Mouse (Mus musculus): ENCODE data around the gene Erich4.
"Not testable (repeated sequence)": the region's sequence is repeated elsewhere in the genome, so short reads cannot be mapped to it uniquely, and the experiment has no call there.

The Erich4 gene

DNA sequence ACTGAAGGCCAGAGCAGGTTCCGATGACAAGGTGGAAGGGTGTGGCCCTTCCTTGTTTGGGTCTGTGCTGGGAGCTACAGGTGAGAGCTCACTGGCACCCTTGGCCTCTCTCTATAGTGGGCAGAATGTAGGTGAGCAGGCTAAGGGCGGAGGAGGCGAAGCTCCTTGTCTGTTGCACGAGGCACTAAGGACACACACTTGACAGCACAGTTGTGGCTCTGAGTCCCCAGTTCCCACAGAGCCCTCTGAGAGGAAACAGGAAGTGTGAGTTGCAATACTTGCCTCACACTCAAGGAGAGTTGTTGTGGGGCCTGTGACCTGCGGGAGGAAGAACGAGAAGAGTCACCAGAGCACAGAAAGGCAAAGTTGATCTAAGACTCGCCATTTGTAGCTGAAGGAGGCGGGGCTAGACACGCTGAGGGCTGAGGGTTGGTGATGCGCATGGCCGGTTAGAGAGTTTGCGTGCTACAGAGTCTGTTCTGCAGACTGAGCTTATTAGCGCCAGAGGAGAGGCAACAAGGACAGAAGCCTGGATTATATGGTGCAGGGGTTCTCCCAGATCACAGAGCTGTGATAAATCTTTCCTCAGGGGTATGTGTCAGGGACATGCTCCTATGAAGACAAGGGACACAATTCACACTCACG lies 38.8 kb downstream of the Erich4 start:
- DNase-seq (ENCODE audit: low spot score) = not testable (repeated sequence)

DNA sequence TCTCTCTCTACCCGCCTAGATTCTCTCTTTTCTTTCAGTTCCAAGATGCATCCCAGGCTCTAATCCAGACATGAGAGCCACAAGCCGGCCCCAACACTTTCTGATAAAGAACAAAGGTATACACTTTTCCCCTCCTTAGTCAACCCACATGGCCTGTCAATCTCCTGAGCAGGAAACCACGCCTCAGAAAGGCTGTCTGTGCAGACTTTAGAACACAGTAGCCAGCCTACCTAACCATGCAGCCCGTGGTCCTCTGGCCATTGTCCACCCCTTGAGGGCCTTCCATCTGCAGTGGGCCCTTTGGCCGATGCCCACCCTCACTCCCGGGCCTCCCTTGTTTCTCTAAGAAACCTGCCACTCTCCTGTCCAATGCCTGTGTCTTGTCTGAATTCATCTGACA lies 39.4 kb downstream of the Erich4 start:
- not testable (repeated sequence) for DNase-seq (ENCODE audit: low spot score)

DNA sequence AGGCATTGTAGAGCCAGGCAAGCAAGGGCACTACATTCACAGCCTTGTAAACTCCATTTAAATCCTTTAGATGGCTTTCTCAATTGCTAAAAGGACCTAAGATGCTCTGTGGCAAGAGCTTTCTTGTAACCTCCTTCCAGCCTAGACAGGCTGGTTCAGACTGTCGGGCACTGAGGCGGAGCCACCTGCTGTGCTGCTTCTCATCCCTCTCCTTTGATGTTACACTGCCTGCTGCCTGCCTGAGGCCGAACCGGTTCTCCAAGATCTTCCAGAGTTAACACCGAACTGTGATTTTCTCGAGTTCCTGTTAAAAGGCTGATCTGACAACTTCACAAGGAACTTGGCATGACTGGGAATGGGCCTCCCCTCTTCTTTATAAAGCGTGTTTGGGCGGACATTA lies 39.8 kb downstream of the Erich4 start:
- DNase-seq (ENCODE audit: low spot score) = peak; percentile 51

- no peak for DNase-seq (ENCODE audit: low spot score)
Observed at GRCm38 (mm10) chr7:25575105-25575504, 40.6 kb downstream of the Erich4 start.

DNA sequence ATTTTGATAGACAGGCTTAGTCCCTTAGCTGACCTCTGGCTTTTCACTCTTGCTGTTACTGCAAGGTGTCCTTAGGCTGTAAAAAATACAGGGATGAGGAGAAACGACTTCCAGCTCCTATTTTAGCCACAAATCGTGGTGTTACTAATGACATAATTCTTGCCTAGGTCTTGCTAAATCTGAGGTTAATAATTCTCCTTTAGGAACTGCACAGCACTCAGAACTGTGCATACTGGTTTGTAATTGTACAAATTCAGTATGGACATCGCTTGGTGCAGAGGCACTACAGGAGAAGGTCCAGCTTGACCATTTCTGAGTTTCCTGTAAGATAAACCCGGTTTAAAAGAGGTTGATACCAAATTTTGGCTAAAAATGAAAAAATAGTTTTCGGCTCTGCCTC lies 41.9 kb downstream of the Erich4 start:
- DNase-seq (ENCODE audit: low spot score) = not testable (repeated sequence)

- DNase-seq (ENCODE audit: low spot score) = no peak
Observed at GRCm38 (mm10) chr7:25568721-25569120, 47.0 kb downstream of the Erich4 start.
